Mouse (Mus musculus): ENCODE measurements around the gene Pdlim7.
A peak's percentile ranks its signal among the peaks of the same experiment; 100 is the strongest.

GRCm38 (mm10) chr13:55513111-55513748 is at the start of gene Pdlim7:
- TF ChIP-seq CTCF (IDR thresholded peaks at IDR 0.05; ENCODE audit: low read depth, low read length) (peak; percentile 71), GATA1 (IDR thresholded peaks at IDR 0.05; ENCODE audit: borderline replicate concordance, low read length) (no peak), POLR2AphosphoS5 (IDR thresholded peaks at IDR 0.05; ENCODE audit: insufficient replicate concordance, low read depth, low read length) (no peak), GATA2 (IDR thresholded peaks at IDR 0.05; ENCODE audit: borderline replicate concordance, low read depth, low read length) (no peak)
